Mouse (Mus musculus) ES-E14 (cell line): Measurements from ENCODE around the gene C730034F03Rik.

ENCODE experiments used
- CHD2 ChIP-seq: IDR thresholded peaks from 2 replicates; pipeline ENCODE4 v1.6.1; 2014; ENCODE audit warnings: mild to moderate bottlenecking, low read depth, low read length, inconsistent platforms
- HCFC1 ChIP-seq: IDR thresholded peaks from 2 replicates; pipeline ENCODE4 v1.6.1; 2012; ENCODE audit warnings: low read length, inconsistent platforms, borderline replicate concordance; ENCODE audit not compliant: insufficient read depth
- MAFK ChIP-seq: IDR thresholded peaks from 2 replicates; pipeline ENCODE4 v1.6.1; 2014; ENCODE audit warnings: mild to moderate bottlenecking, low read depth, low read length, inconsistent platforms; ENCODE audit not compliant: insufficient read depth

DNA sequence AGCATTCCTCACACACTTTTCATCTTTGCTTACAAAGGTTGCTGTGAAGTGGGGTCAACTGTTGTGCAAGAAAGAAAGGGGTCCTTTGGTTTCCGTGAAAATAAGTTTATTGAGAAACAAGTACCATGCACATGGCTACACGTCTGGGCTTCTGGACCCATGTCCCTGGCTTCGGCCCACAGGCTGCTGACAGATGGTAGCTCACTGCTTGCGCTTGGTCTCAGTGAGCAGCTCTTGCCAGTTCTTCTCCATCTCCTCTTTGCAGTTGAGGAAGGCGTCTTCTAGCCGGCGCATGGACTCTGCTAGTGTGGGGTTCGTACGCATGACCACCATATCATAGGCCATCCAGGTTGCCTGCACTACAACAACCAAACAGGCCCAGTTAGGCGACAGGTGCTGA lies 39.3 kb upstream of the C730034F03Rik start:
- no peak for TF ChIP-seq HCFC1
- no peak for TF ChIP-seq MAFK
- TF ChIP-seq CHD2, result no peak
